Mouse (Mus musculus): ENCODE results near the gene Ube2d1. TPM values are rescaled to one million over a fixed set of nuclear protein-coding genes. Genes with fewer than 3 reads are reported as not detected.

Ube2d1 gene
- total RNA-seq, 2 experiments from 2014 or later: 152 to 220 TPM

GRCm38 (mm10) chr10:71237516-71238239 lies 47.4 kb downstream of the Ube2d1 start:
- intact Hi-C loops (cut with DNase I): loop anchor here (10.0 kb wide), 1 partner anchor 157 kb away; no protein-coding TSS in a partner anchor
- peak; percentile 93 to 95 for DNase-seq

GRCm38 (mm10) chr10:71234071-71234470 lies 51.0 kb downstream of the Ube2d1 start:
- DNase-seq: no peak
- intact Hi-C loops (cut with DNase I): loop anchor here (10.0 kb wide), 1 partner anchor 161 kb away; no protein-coding TSS in a partner anchor

DNA sequence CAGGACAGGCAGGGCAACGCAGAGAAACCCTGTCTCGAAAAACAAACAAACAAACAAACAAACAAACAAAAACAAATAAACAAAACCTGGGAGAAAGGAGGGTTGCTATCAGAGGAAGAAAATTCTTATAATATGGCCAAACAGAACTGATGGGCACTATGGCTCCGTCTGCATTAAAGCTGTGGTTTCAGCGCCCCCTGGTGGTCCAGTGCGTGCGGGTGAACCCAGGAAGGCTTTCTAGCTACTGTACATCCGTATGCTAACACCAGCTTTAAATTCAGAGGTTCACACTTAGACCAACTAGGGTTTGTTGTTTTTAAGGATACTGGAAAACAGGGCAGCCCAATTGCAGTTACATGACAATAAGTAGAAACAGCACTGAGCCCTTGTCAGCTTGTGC lies 59.2 kb downstream of the Ube2d1 start:
- intact Hi-C loops (cut with DNase I): no loop called here

DNA sequence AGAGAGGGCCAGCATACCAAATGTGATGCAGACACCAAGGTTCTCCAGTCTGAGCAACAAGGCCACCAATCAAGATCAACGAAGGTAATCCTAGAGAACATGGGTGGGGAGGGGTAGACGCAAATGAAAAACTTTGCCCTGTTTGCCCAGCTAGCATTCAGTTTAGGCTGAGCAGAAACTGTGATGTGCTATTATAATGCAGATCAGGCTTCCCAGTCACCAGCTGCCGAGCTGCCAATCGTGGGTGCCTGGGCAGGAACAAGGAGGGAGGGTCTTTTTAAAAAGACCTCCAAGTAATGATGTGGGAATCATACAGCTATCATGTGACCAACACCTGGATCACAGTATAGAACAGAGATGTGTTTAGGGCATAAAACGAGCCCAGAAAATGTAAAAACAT lies 62.0 kb downstream of the Ube2d1 start:
- DNase-seq: no peak
- intact Hi-C loops (cut with DNase I): loop anchor here (5.0 kb wide), 1 partner anchor 906 kb away; no protein-coding TSS in a partner anchor

More for the DNA sequence above, 59.2 kb downstream of the Ube2d1 start:
- DNase-seq: peak; percentile 78 to 81

DNA sequence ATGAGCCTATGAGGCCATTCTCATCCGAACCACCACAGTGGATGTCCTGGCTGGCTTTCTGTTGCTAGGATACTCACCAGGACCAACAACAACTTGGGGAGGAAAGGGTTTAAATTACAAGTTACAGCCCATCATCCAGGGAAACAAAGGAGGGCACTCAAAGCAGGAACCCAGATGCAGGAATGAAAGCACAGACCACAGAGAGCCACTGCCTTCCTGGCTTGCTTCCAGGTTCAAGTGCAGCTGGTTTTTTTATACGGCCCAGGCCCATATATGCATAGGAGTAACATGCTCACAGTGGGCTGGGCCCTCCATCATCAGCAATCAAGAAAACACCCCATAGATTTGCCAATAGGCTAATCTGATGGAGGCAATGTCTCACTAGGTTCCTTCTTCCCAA lies 62.4 kb downstream of the Ube2d1 start:
- no peak for DNase-seq
- intact Hi-C loops (cut with DNase I): loop anchor here (5.0 kb wide), 1 partner anchor 905 kb away; no protein-coding TSS in a partner anchor

- peak; percentile 61 to 71 for DNase-seq
- intact Hi-C loops (cut with DNase I): loop anchor here (5.0 to 10.0 kb wide), 2 partner anchors 251 to 294 kb away; no protein-coding TSS in a partner anchor
These were observed 66.7 kb downstream of the Ube2d1 start for GRCm38 (mm10) chr10:71218228-71218892.

- DNase-seq: no peak
These were observed 69.1 kb downstream of the Ube2d1 start for GRCm38 (mm10) chr10:71215996-71216395.

More at GRCm38 (mm10) chr10:71215996-71216395, 69.1 kb downstream of the Ube2d1 start:
- intact Hi-C loops (cut with DNase I): loop anchor here (2.0 to 10.0 kb wide), 3 partner anchors 217 to 291 kb away; no protein-coding TSS in a partner anchor

Other genes with a start within 250 kb of the Ube2d1 start
- gene Bicc1, start 125.6 kb downstream of the Ube2d1 start, total RNA-seq (2021): 1 to 10 TPM; 8.1 to 8.4 TPM
- gene Tfam, start 47.0 kb downstream of the Ube2d1 start, total RNA-seq (2021): 10 to 100 TPM; 51.6 to 56.4 TPM
- gene Cisd1, start 59.7 kb upstream of the Ube2d1 start, total RNA-seq (2021): 100 to 1,000 TPM; 201 to 223 TPM
- gene Ipmk, start 62.5 kb upstream of the Ube2d1 start, total RNA-seq (2021): 10 to 100 TPM; 14.8 to 16.9 TPM